Mouse (Mus musculus) G1E (cell line): ENCODE measurements around the gene Dcun1d2. TPM values are rescaled to one million over a fixed set of nuclear protein-coding genes. Genes with fewer than 3 reads are reported as not detected.

Experiments
- ATAC-seq: 2 replicates; pipeline ENCODE4 v1.8.0; 2016; ENCODE audit warnings: mild to moderate bottlenecking; ENCODE audit not compliant: insufficient number of reproducible peaks, poor library complexity, low FRiP score, severe bottlenecking; ENCODE audit errors: extremely low read depth
- DNase-seq: peaks from one replicate; pipeline ENCODE4 v3.0.0; 2012; ENCODE audit warnings: low spot score
- H3K27me3 ChIP-seq: 2 replicates; pipeline ENCODE4 v1.6.1; 2012; ENCODE audit warnings: mild to moderate bottlenecking, low read length, inconsistent platforms; ENCODE audit not compliant: insufficient read depth
- H3K36me3 ChIP-seq: replicated peaks from 2 replicates; pipeline ENCODE3; 2012; ENCODE audit warnings: mild to moderate bottlenecking, inconsistent platforms
- H3K4me1 ChIP-seq: 2 replicates; pipeline ENCODE4 v1.6.1; 2012; ENCODE audit warnings: low read depth, low read length, inconsistent platforms, mixed read lengths; ENCODE audit not compliant: insufficient read depth
- H3K4me3 ChIP-seq: 2 replicates; pipeline ENCODE4 v1.5.1; 2012; ENCODE audit warnings: low read depth, mild to moderate bottlenecking, inconsistent platforms, low read length, moderate library complexity, mixed read lengths
- H3K9me3 ChIP-seq: replicated peaks from 2 replicates; pipeline ENCODE4 v1.6.1; 2012; ENCODE audit warnings: inconsistent platforms
- CTCF ChIP-seq: IDR thresholded peaks from 2 replicates; pipeline ENCODE4 v1.5.1; 2012; ENCODE audit warnings: low read depth, low read length, inconsistent platforms, mixed read lengths
- GATA1 ChIP-seq: IDR thresholded peaks from 2 replicates; pipeline ENCODE4 v1.6.1; 2012; ENCODE audit warnings: borderline replicate concordance, low read length, inconsistent platforms, mixed read lengths
- GATA2 ChIP-seq: IDR thresholded peaks from 2 replicates; pipeline ENCODE4 v1.6.1; 2012; ENCODE audit warnings: low read depth, low read length, inconsistent platforms, borderline replicate concordance
- POLR2AphosphoS5 ChIP-seq: IDR thresholded peaks from 2 replicates; pipeline ENCODE4 v1.6.1; 2012; ENCODE audit warnings: low read depth, low read length, inconsistent platforms; ENCODE audit not compliant: insufficient replicate concordance
- TAL1 ChIP-seq: conservative IDR thresholded peaks from 2 replicates; pipeline ENCODE4 v1.6.1; 2012; ENCODE audit warnings: low read depth, low read length, inconsistent platforms, mixed read lengths
- polyA plus RNA-seq: library from polyadenylated mRNA; stranded (reverse); fragments of >175 nt; gene quantifications from 2 replicates; pipeline ENCODE4 v1.2.3, GENCODE M21; 2012
- total RNA-seq, 2 experiments: library from RNA; stranded (forward) in 1 of 2; stranded (reverse) in 1 of 2; fragments of 200-1000 nt in 1 of 2; fragments of >200 nt in 1 of 2; fragmentation: Nextera tagmentation in 1 of 2; gene quantifications; 2 replicates each; pipeline ENCODE4 v1.2.3; 2014 to 2017

Dcun1d2 gene
- total and polyA plus RNA-seq, 3 experiments, result 4.6 to 24.0 (median 15.7) TPM

GRCm38 (mm10) chr8:13217986-13218385, 69.9 kb downstream of the Dcun1d2 start:
- no peak for ATAC-seq
- H3K27me3 ChIP-seq, result peaks cover 36% of the 10 kb centered on the region
- H3K4me1 ChIP-seq, result peaks cover 15% of the 10 kb centered on the region
- H3K4me3 ChIP-seq, result no peak overlapping the region
- no peaks in the 10 kb centered on the region for H3K36me3 ChIP-seq
- no peaks in the 10 kb centered on the region for H3K9me3 ChIP-seq
- TF ChIP-seq POLR2AphosphoS5 (no peak), GATA2 (no peak), TAL1 (no peak), CTCF (no peak), GATA1 (no peak)
- no peak for DNase-seq

- H3K4me1 ChIP-seq, result peaks cover 24% of the 10 kb centered on the region
- no peak overlapping the region for H3K4me3 ChIP-seq
- ATAC-seq, result no peak
- no peaks in the 10 kb centered on the region for H3K36me3 ChIP-seq
- peaks cover 31% of the 10 kb centered on the region for H3K27me3 ChIP-seq
- TF ChIP-seq CTCF, result no peak
- no peak for TF ChIP-seq GATA1
- no peak for TF ChIP-seq GATA2
- no peak for TF ChIP-seq TAL1
- TF ChIP-seq POLR2AphosphoS5, result no peak
- DNase-seq, result no peak
- no peaks in the 10 kb centered on the region for H3K9me3 ChIP-seq
Measured at GRCm38 (mm10) chr8:13217093-13217492, 70.8 kb downstream of the Dcun1d2 start.

GRCm38 (mm10) chr8:13216386-13216785, 71.5 kb downstream of the Dcun1d2 start:
- no peak for ATAC-seq
- Histone ChIP-seq H3K9me3 (no peaks in the 10 kb centered on the region), H3K36me3 (no peaks in the 10 kb centered on the region), H3K4me1 (peaks cover 24% of the 10 kb centered on the region), H3K4me3 (no peak overlapping the region), H3K27me3 (peaks cover 24% of the 10 kb centered on the region)
- TF ChIP-seq GATA2 (no peak), CTCF (no peak), TAL1 (no peak)
- no peak for DNase-seq

- peak overlapping the region; percentile 64; the same call in 1 of the 2 replicates for H3K4me3 ChIP-seq
Measured at GRCm38 (mm10) chr8:13213479-13214268, 74.3 kb downstream of the Dcun1d2 start.

GRCm38 (mm10) chr8:13209770-13210169, 78.2 kb downstream of the Dcun1d2 start:
- no peak for ATAC-seq
- Histone ChIP-seq H3K27me3 (no peaks in the 10 kb centered on the region), H3K4me1 (peaks cover 78% of the 10 kb centered on the region), H3K36me3 (no peaks in the 10 kb centered on the region), H3K4me3 (no peak overlapping the region), H3K9me3 (no peaks in the 10 kb centered on the region)
- TF ChIP-seq TAL1, result no peak
- TF ChIP-seq GATA1, result no peak
- TF ChIP-seq CTCF, result no peak
- no peak for TF ChIP-seq POLR2AphosphoS5
- no peak for TF ChIP-seq GATA2
- DNase-seq, result no peak

More at GRCm38 (mm10) chr8:13213479-13214268, 74.3 kb downstream of the Dcun1d2 start:
- DNase-seq, result peak; percentile 79
- no peaks in the 10 kb centered on the region for H3K36me3 ChIP-seq
- peaks cover 9% of the 10 kb centered on the region for H3K27me3 ChIP-seq
- ATAC-seq, result peak; percentile 51
- H3K9me3 ChIP-seq, result no peaks in the 10 kb centered on the region
- no peak for TF ChIP-seq GATA2
- TF ChIP-seq TAL1, result no peak
- TF ChIP-seq CTCF, result peak; percentile 31; the same call in 1 of the 2 replicates
- peaks cover 41% of the 10 kb centered on the region for H3K4me1 ChIP-seq

GRCm38 (mm10) chr8:13208627-13209355, 79.1 kb downstream of the Dcun1d2 start:
- H3K9me3 ChIP-seq, result 0 out of 2 replicates have a peak, but pooled peaks cover 4% of the 10 kb centered on the region
- ATAC-seq (peak; percentile 58), DNase-seq (peak; percentile 70)
- H3K4me3 ChIP-seq, result peak overlapping the region; percentile 57; the same call in 1 of the 2 replicates
- H3K27me3 ChIP-seq, result no peaks in the 10 kb centered on the region
- H3K4me1 ChIP-seq, result peaks cover 80% of the 10 kb centered on the region
- TF ChIP-seq CTCF (no peak), TAL1 (no peak), GATA2 (no peak)
- no peaks in the 10 kb centered on the region for H3K36me3 ChIP-seq
